Mouse (Mus musculus): ENCODE data around the gene Atp1b2. TPM values are rescaled to one million over a fixed set of nuclear protein-coding genes. Genes with fewer than 3 reads are reported as not detected.

Gene Atp1b2
- total and polyA plus RNA-seq, 3 experiments, result 0.09 TPM; not detected in 2

- Histone ChIP-seq H3K36me3 (replicated peaks in 1 of 2; ENCODE audit: control insufficient read depth in 1 of 2, insufficient read depth in 1 of 2, low read length in 1 of 2) (peaks cover 64 to 81% of the 10 kb centered on the region in 2 experiments), H3K27ac (ENCODE audit: insufficient read depth, low read depth) (no peak overlapping the region), H3K79me2 (replicated peaks; ENCODE audit: control insufficient read depth, extremely low read depth, insufficient read depth, poor library complexity, severe bottlenecking) (peaks cover 7% of the 10 kb centered on the region), H3K27me3 (replicated peaks) (no peaks in the 10 kb centered on the region), H3K4me3 (replicated peaks in 1 of 3; ENCODE audit: low read depth in 2 of 3, low read length in 2 of 3, poor library complexity in 1 of 3) (no peak overlapping the region), H3K4me1 (ENCODE audit: control insufficient read depth in 1 of 2, insufficient read depth in 2 of 2) (peaks cover 0 to 4% of the 10 kb centered on the region in 2 experiments; a peak in 2 of 4 replicates), H3K9ac (ENCODE audit: insufficient read depth, low read depth) (no peak overlapping the region), H3K4me2 (ENCODE audit: insufficient read depth, low read depth, poor library complexity, severe bottlenecking) (no peak overlapping the region), H3K9me3 (replicated peaks; ENCODE audit: low read length) (no peaks in the 10 kb centered on the region)
- in situ Hi-C loops (cut with MboI; ENCODE audit: low pct_ligation_motif_present, low pct_unique_long_range_greater_than_20kb, low sequenced_read_pairs), result no loop called here
- dilution Hi-C loops (cut with MboI; ENCODE audit: extremely low pct_ligation_motif_present, extremely low pct_unique_long_range_greater_than_20kb, low sequenced_read_pairs), result no loop called here
- TF ChIP-seq ETS1 (conservative IDR thresholded peaks at IDR 0.05; ENCODE audit: low read depth, low read length), result no peak
- no peak for TF ChIP-seq NRF1 (IDR thresholded peaks at IDR 0.05; ENCODE audit: low read depth, low read length)
- TF ChIP-seq CHD1 (IDR thresholded peaks at IDR 0.05; ENCODE audit: low read depth, low read length), result no peak
- no peak for TF ChIP-seq JUN (IDR thresholded peaks at IDR 0.05; ENCODE audit: insufficient read depth, low read depth, low read length)
- no peak for TF ChIP-seq SMC3 (IDR thresholded peaks at IDR 0.05; ENCODE audit: low read depth, low read length)
- TF ChIP-seq KAT2A (IDR thresholded peaks at IDR 0.05; ENCODE audit: insufficient replicate concordance, low read length), result no peak
- no peak for TF ChIP-seq POLR2AphosphoS2 (IDR thresholded peaks at IDR 0.05; ENCODE audit: low read depth, low read length)
- no peak for TF ChIP-seq RAD21 (IDR thresholded peaks at IDR 0.05; ENCODE audit: low read depth, low read length)
- no peak for TF ChIP-seq E2F4 (IDR thresholded peaks at IDR 0.05; ENCODE audit: insufficient replicate concordance, low read depth, low read length)
- TF ChIP-seq ZNF384 (IDR thresholded peaks at IDR 0.05; ENCODE audit: low read depth, low read length), result no peak
- TF ChIP-seq PAX5 (IDR thresholded peaks at IDR 0.05; ENCODE audit: low read length), result no peak
- no peak for TF ChIP-seq GABPA (IDR thresholded peaks at IDR 0.05; ENCODE audit: insufficient replicate concordance, low read depth, low read length)
- no peak for TF ChIP-seq ZKSCAN1 (IDR thresholded peaks at IDR 0.05; ENCODE audit: borderline replicate concordance, low read depth, low read length)
- TF ChIP-seq CHD2 (IDR thresholded peaks at IDR 0.05; ENCODE audit: low read length), result no peak
- no peak for TF ChIP-seq MYC (IDR thresholded peaks at IDR 0.05; ENCODE audit: low read depth, low read length)
- DNase-seq (ENCODE audit: extremely low read depth), result no peak
Observed at GRCm38 (mm10) chr11:69591424-69591823, 14.3 kb downstream of the Atp1b2 start.

GRCm38 (mm10) chr11:69590622-69591021 is 15.1 kb downstream of the Atp1b2 start:
- dilution Hi-C loops (cut with MboI; ENCODE audit: extremely low pct_ligation_motif_present, extremely low pct_unique_long_range_greater_than_20kb, low sequenced_read_pairs), result no loop called here
- Histone ChIP-seq H3K9me3 (replicated peaks; ENCODE audit: low read length) (no peaks in the 10 kb centered on the region), H3K79me2 (replicated peaks; ENCODE audit: control insufficient read depth, extremely low read depth, insufficient read depth, poor library complexity, severe bottlenecking) (peaks cover 15% of the 10 kb centered on the region), H3K4me3 (replicated peaks in 1 of 3; ENCODE audit: low read depth in 2 of 3, low read length in 2 of 3, poor library complexity in 1 of 3) (no peak overlapping the region), H3K27me3 (replicated peaks) (no peaks in the 10 kb centered on the region), H3K9ac (ENCODE audit: insufficient read depth, low read depth) (no peak overlapping the region), H3K27ac (ENCODE audit: insufficient read depth, low read depth) (no peak overlapping the region), H3K4me2 (ENCODE audit: insufficient read depth, low read depth, poor library complexity, severe bottlenecking) (no peak overlapping the region), H3K4me1 (ENCODE audit: control insufficient read depth in 1 of 2, insufficient read depth in 2 of 2) (peaks cover 5 to 12% of the 10 kb centered on the region in 2 experiments), H3K36me3 (replicated peaks in 1 of 2; ENCODE audit: control insufficient read depth in 1 of 2, insufficient read depth in 1 of 2, low read length in 1 of 2) (peaks cover 67 to 88% of the 10 kb centered on the region in 2 experiments)
- TF ChIP-seq CHD2 (IDR thresholded peaks at IDR 0.05; ENCODE audit: low read length) (no peak), MAFK (IDR thresholded peaks at IDR 0.05; ENCODE audit: insufficient replicate concordance, low read length) (no peak), NELFE (IDR thresholded peaks at IDR 0.05; ENCODE audit: low read depth, low read length) (no peak), E2F4 (IDR thresholded peaks at IDR 0.05; ENCODE audit: insufficient replicate concordance, low read depth, low read length) (no peak), ZC3H11A (IDR thresholded peaks at IDR 0.05; ENCODE audit: low read depth, low read length) (no peak), POLR2AphosphoS2 (IDR thresholded peaks at IDR 0.05; ENCODE audit: low read depth, low read length) (no peak), TBP (conservative IDR thresholded peaks at IDR 0.05; ENCODE audit: low read depth, low read length) (no peak), JUND (conservative IDR thresholded peaks at IDR 0.05; ENCODE audit: low read depth, low read length) (no peak), JUN (IDR thresholded peaks at IDR 0.05; ENCODE audit: insufficient read depth, low read depth, low read length) (no peak), RCOR1 (conservative IDR thresholded peaks at IDR 0.05; ENCODE audit: low read depth, low read length) (no peak), BHLHE40 (IDR thresholded peaks at IDR 0.05; ENCODE audit: low read depth, low read length) (no peak), POLR2A (IDR thresholded peaks at IDR 0.05; ENCODE audit: low read depth, low read length) (no peak), HCFC1 (IDR thresholded peaks at IDR 0.05; ENCODE audit: low read depth, low read length) (no peak), MAZ (IDR thresholded peaks at IDR 0.05; ENCODE audit: low read depth, low read length) (no peak), USF1 (IDR thresholded peaks at IDR 0.05; ENCODE audit: low read depth, low read length) (no peak), UBTF (IDR thresholded peaks at IDR 0.05; ENCODE audit: low read depth, low read length) (no peak), ETS1 (conservative IDR thresholded peaks at IDR 0.05; ENCODE audit: low read depth, low read length) (no peak)
- in situ Hi-C loops (cut with MboI; ENCODE audit: low pct_ligation_motif_present, low pct_unique_long_range_greater_than_20kb, low sequenced_read_pairs), result no loop called here
- no peak for DNase-seq (ENCODE audit: extremely low read depth)

Measured in CH12.LX (cell line).